Mouse (Mus musculus): ENCODE results near the gene Smr3a.

Smr3a gene

GRCm38 (mm10) chr5:88002249-88002648, at the start of gene Smr3a:
Smr3a (plus strand) TSS chr5:88002549.
- no peak for DNase-seq (ENCODE audit: low read depth, low spot score)

- DNase-seq (ENCODE audit: low read depth, low spot score) = peak; percentile 55
These were observed 33.1 kb upstream of the Smr3a start, which contains the start of the genes 2310003L06Rik and Gm28434 for GRCm38 (mm10) chr5:87969201-87969600. 2310003L06Rik (plus strand) TSS chr5:87969459. Gm28434 (plus strand) TSS chr5:87969517.

GRCm38 (mm10) chr5:87979139-87979538, 23.2 kb upstream of the Smr3a start, which contains the start of gene Cabs1:
Cabs1 (plus strand) TSS chr5:87979439.
- DNase-seq (ENCODE audit: low read depth, low spot score) = no peak

GRCm38 (mm10) chr5:87982468-87983214, 19.7 kb upstream of the Smr3a start:
- no peak for DNase-seq (ENCODE audit: low read depth, low spot score)

GRCm38 (mm10) chr5:88005241-88005640, 2.9 kb downstream of the Smr3a start:
- peak; percentile 63 for DNase-seq (ENCODE audit: low read depth, low spot score)
